Mouse (Mus musculus): ENCODE measurements at regions not wholly inside any gene's neighbourhood (a gene's known extent, or its start where the extent isn't known, plus 50 kb on each side); places are given as distances from the start of the nearest gene placed in this dataset.
A peak's percentile ranks its signal among the peaks of the same experiment; 100 is the strongest.

DNA sequence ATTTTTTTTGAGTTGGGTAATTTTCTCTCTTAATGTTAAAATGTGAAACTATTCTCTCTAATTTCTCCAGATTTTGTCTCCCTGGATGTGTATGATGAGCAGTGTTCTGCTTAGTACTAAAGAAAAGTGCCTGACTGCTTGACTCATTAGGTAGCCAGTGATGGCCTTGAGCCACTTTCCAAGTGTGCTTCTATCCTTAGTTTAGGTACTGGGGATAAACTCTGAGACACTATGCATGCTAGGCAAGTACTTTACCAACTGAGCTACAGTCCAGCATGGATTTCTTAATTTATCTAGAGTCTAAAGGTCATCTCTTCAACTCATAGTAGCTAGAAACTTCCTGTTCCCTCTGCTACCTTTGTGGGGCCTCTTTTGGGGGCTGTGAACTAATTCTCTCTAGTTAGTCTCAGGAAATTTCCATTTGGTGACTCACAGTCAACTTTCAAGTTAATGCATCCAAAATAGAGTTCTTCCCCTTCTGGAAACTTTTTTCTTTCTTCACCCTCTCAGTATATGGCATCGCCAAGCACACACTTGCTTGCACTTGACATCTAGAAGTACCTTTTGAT lies 112.8 kb downstream of the Ube2e3 start (continued):
- TF ChIP-seq TBP (conservative IDR thresholded peaks at IDR 0.05; ENCODE audit: low read depth, low read length) (peak; percentile 79), RCOR1 (conservative IDR thresholded peaks at IDR 0.05; ENCODE audit: low read depth, low read length) (peak; percentile 77; the same call in 1 of the 2 replicates), USF2 (conservative IDR thresholded peaks at IDR 0.05; ENCODE audit: low read depth, low read length) (no peak), GABPA (IDR thresholded peaks at IDR 0.05; ENCODE audit: insufficient replicate concordance, low read depth, low read length) (no peak), RAD21 (IDR thresholded peaks at IDR 0.05; ENCODE audit: low read depth, low read length) (no peak), NELFE (IDR thresholded peaks at IDR 0.05; ENCODE audit: low read depth, low read length) (0 out of 2 replicates have a peak, but pooled peaks have one; percentile 18), IRF4 (IDR thresholded peaks at IDR 0.05; ENCODE audit: low read depth, low read length) (peak; percentile 91)

DNA sequence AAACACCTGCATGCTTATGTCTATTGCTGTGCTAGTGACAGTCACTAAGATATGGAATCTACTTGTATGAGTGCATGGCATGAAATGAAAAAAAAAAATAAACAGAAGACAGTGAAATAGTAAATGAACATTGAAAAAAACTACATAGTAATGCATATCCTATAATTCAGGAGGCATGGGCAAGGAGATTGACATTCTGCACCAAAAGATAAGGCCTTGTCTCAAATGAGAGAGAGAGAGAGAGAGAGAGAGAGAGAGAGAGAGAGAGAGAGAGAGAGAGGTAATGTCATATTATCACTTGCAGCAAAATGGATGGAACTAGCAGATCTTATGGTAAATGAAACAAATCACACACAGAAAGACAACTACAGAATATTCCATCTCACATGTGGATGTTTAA lies 115.4 kb downstream of the Ube2e3 start:
- no peaks in the 10 kb centered on the region for H3K27me3 ChIP-seq (replicated peaks)
- dilution Hi-C loops (cut with MboI; ENCODE audit: extremely low pct_ligation_motif_present, extremely low pct_unique_long_range_greater_than_20kb, low sequenced_read_pairs), result no loop called here
- H3K4me2 ChIP-seq (ENCODE audit: insufficient read depth, low read depth, poor library complexity, severe bottlenecking), result no peak overlapping the region
- H3K9me3 ChIP-seq (replicated peaks; ENCODE audit: low read length), result peaks cover 10% of the 10 kb centered on the region
- no peak overlapping the region for H3K27ac ChIP-seq (ENCODE audit: insufficient read depth, low read depth)
- H3K79me2 ChIP-seq (replicated peaks; ENCODE audit: control insufficient read depth, extremely low read depth, insufficient read depth, poor library complexity, severe bottlenecking), result peaks cover 53% of the 10 kb centered on the region
- TF ChIP-seq TCF12 (IDR thresholded peaks at IDR 0.05; ENCODE audit: low read depth, low read length) (no peak), CHD1 (IDR thresholded peaks at IDR 0.05; ENCODE audit: low read depth, low read length) (0 out of 2 replicates have a peak, but pooled peaks have one; percentile 23)
- H3K4me3 ChIP-seq (replicated peaks in 1 of 3; ENCODE audit: low read depth in 2 of 3, low read length in 2 of 3, poor library complexity in 1 of 3), result no peak overlapping the region
- in situ Hi-C loops (cut with MboI; ENCODE audit: low pct_ligation_motif_present, low pct_unique_long_range_greater_than_20kb, low sequenced_read_pairs), result no loop called here
- peaks cover 7 to 16% of the 10 kb centered on the region in 2 experiments for H3K36me3 ChIP-seq (replicated peaks in 1 of 2; ENCODE audit: control insufficient read depth in 1 of 2, insufficient read depth in 1 of 2, low read length in 1 of 2)
- H3K9ac ChIP-seq (ENCODE audit: insufficient read depth, low read depth), result no peak overlapping the region; the same call in 1 of the 2 replicates
- peaks cover 11 to 81% of the 10 kb centered on the region in 2 experiments for H3K4me1 ChIP-seq (ENCODE audit: control insufficient read depth in 1 of 2, insufficient read depth in 2 of 2)
- no peak for DNase-seq (ENCODE audit: extremely low read depth)

DNA sequence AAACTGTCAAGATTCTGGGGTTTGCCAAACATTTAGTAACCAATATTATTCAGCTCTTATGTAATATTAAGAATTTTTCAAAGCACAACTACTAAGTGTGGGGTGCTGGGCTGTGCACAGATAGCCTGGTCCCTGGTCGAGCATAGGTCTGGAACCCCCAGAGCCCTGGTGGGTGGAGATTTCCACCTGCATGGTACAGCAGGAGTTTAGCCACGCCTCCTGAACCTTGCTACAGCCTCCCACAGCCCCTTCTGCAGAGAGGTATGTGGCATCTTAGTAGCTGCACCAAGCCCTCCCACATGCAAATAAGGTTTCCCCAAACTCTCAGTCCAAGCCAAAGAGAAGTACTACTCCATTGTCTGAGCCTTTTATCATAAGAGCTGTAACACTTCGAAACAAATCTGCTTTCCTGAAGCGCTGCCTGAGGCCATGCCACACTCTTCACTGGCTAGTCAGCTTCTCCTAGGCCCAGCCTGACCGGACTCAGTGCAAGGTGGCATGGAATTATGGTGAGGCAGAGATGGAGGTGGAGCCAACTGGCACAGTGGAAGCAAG lies 116.1 kb downstream of the Ube2e3 start:
- peak overlapping the region; percentile 90 for H3K27ac ChIP-seq (ENCODE audit: insufficient read depth, low read depth)
- H3K36me3 ChIP-seq (replicated peaks in 1 of 2; ENCODE audit: control insufficient read depth in 1 of 2, insufficient read depth in 1 of 2, low read length in 1 of 2), result peaks cover 7 to 16% of the 10 kb centered on the region in 2 experiments
- H3K4me1 ChIP-seq (ENCODE audit: control insufficient read depth in 1 of 2, insufficient read depth in 2 of 2), result peaks cover 11 to 74% of the 10 kb centered on the region in 2 experiments
- peak overlapping the region; percentile 94 for H3K4me2 ChIP-seq (ENCODE audit: insufficient read depth, low read depth, poor library complexity, severe bottlenecking)
- peak overlapping the region in 2 of 3 experiments; percentile 28 to 56 for H3K4me3 ChIP-seq (replicated peaks in 1 of 3; ENCODE audit: low read depth in 2 of 3, low read length in 2 of 3, poor library complexity in 1 of 3)
- peak overlapping the region; percentile 54 for H3K9ac ChIP-seq (ENCODE audit: insufficient read depth, low read depth)
- no peaks in the 10 kb centered on the region for H3K27me3 ChIP-seq (replicated peaks)
- peaks cover 10% of the 10 kb centered on the region for H3K9me3 ChIP-seq (replicated peaks; ENCODE audit: low read length)
- peak; percentile 66 for DNase-seq (ENCODE audit: extremely low read depth)
- dilution Hi-C loops (cut with MboI; ENCODE audit: extremely low pct_ligation_motif_present, extremely low pct_unique_long_range_greater_than_20kb, low sequenced_read_pairs) (no loop called here), in situ Hi-C loops (cut with MboI; ENCODE audit: low pct_ligation_motif_present, low pct_unique_long_range_greater_than_20kb, low sequenced_read_pairs) (no loop called here)
- H3K79me2 ChIP-seq (replicated peaks; ENCODE audit: control insufficient read depth, extremely low read depth, insufficient read depth, poor library complexity, severe bottlenecking), result peaks cover 52% of the 10 kb centered on the region
- TF ChIP-seq POLR2A (IDR thresholded peaks at IDR 0.05; ENCODE audit: low read depth, low read length) (peak; percentile 70), TBP (conservative IDR thresholded peaks at IDR 0.05; ENCODE audit: low read depth, low read length) (peak; percentile 75), TCF12 (IDR thresholded peaks at IDR 0.05; ENCODE audit: low read depth, low read length) (0 out of 2 replicates have a peak, but pooled peaks have one; percentile 54), MXI1 (IDR thresholded peaks at IDR 0.05; ENCODE audit: low read depth, low read length) (no peak), JUN (IDR thresholded peaks at IDR 0.05; ENCODE audit: insufficient read depth, low read depth, low read length) (no peak), ELF1 (IDR thresholded peaks at IDR 0.05; ENCODE audit: low read depth, low read length) (no peak), ZMIZ1 (IDR thresholded peaks at IDR 0.05; ENCODE audit: low read depth, low read length) (0 out of 2 replicates have a peak, but pooled peaks have one; percentile 44), E2F4 (IDR thresholded peaks at IDR 0.05; ENCODE audit: insufficient replicate concordance, low read depth, low read length) (no peak)
